Mouse (Mus musculus) forebrain, embryonic 16.5 days (tissue): Measurements from ENCODE around the gene Slc30a1. TPM values are rescaled to one million over a fixed set of nuclear protein-coding genes. Genes with fewer than 3 reads are reported as not detected.

ENCODE experiments used
- ATAC-seq: fragments of 200-750 bp; cut with Nextera tagmentation; 2 replicates; pipeline ENCODE4 v1.8.0; 2017; ENCODE audit warnings: mild to moderate bottlenecking, moderate library complexity
- H3K27ac ChIP-seq: fragments of 300-500 bp; sonication (generic); 2 replicates; pipeline ENCODE4 v1.5.1; 2014; ENCODE audit warnings: low read length, control low read depth
- H3K27me3 ChIP-seq: fragments of 300-500 bp; sonication (generic); replicated peaks from 2 replicates; pipeline ENCODE4 v1.6.1; 2014; ENCODE audit warnings: low read length; ENCODE audit not compliant: control insufficient read depth, insufficient read depth
- H3K36me3 ChIP-seq: fragments of 300-500 bp; sonication (generic); 2 replicates; pipeline ENCODE4 v1.6.1; 2014; ENCODE audit not compliant: control insufficient read depth, insufficient read depth
- H3K4me1 ChIP-seq: fragments of 300-500 bp; sonication (generic); replicated peaks from 2 replicates; pipeline ENCODE4 v1.6.1; 2014; ENCODE audit warnings: low read length; ENCODE audit not compliant: control insufficient read depth, insufficient read depth
- H3K4me2 ChIP-seq: fragments of 300-500 bp; sonication (generic); 2 replicates; pipeline ENCODE4 v1.6.1; 2014; ENCODE audit warnings: mild to moderate bottlenecking, low read length, control low read depth
- H3K4me3 ChIP-seq: fragments of 300-500 bp; sonication (generic); replicated peaks from 2 replicates; pipeline ENCODE4 v1.5.1; 2014; ENCODE audit warnings: mild to moderate bottlenecking, low read length, control low read depth
- H3K9ac ChIP-seq: fragments of 300-500 bp; sonication (generic); replicated peaks from 2 replicates; pipeline ENCODE4 v1.6.1; 2014; ENCODE audit warnings: low read depth, low read length, control low read depth
- H3K9me3 ChIP-seq: fragments of 300-500 bp; sonication (generic); 2 replicates; pipeline ENCODE4 v1.6.1; 2016; ENCODE audit warnings: low read length; ENCODE audit not compliant: control insufficient read depth
- WGBS: fragments of 180-500 bp; shearing (Covaris S2); extraction: QIAGEN DNeasy Blood & Tissue Kit; methylation state at CpG from one replicate; pipeline ENCODE4 v1.1.7; 2014; 5-methylcytosine and 5-hydroxymethylcytosine counted together
- polyA plus RNA-seq: library from polyadenylated mRNA; unstranded; fragments of >200 nt; fragmentation: Nextera tagmentation; extraction: Ambion mirVana; gene quantifications from 2 replicates; pipeline ENCODE4 v1.2.1, GENCODE M21; 2015

The Slc30a1 gene
- polyA plus RNA-seq, 1 experiment from 2014 or later: 2.4 TPM

DNA sequence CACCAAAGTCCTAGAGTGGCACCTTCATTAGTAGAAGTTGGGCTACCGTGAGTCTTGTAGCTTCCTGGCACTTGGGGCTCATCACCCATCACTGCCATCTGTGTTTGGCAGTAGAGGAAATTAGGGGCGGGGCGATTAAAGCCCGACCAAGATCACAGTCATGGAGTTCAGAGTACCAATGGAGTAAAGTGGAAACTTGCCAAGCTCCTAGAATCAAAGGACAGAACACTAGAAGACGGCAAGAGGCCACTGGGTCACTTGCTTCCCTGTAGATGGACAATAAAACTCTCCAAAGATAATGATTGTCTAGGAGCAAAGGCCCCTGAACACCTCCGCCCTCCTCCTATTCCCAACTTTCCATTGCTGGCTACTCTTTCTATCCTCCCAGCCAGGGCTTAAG lies 14.7 kb upstream of the Slc30a1 start:
- no peaks in the 10 kb centered on the region for H3K4me1 ChIP-seq
- ATAC-seq: no peak
- no peaks in the 10 kb centered on the region for H3K27me3 ChIP-seq
- no peak overlapping the region for H3K27ac ChIP-seq
- H3K9me3 ChIP-seq: no peaks in the 10 kb centered on the region
- whole genome bisulfite sequencing: 75% methylated on average over 6 of the region's 6 CpGs
- H3K36me3 ChIP-seq: no peaks in the 10 kb centered on the region
- H3K9ac ChIP-seq: no peak overlapping the region
- no peak overlapping the region for H3K4me3 ChIP-seq
- no peak overlapping the region for H3K4me2 ChIP-seq

DNA sequence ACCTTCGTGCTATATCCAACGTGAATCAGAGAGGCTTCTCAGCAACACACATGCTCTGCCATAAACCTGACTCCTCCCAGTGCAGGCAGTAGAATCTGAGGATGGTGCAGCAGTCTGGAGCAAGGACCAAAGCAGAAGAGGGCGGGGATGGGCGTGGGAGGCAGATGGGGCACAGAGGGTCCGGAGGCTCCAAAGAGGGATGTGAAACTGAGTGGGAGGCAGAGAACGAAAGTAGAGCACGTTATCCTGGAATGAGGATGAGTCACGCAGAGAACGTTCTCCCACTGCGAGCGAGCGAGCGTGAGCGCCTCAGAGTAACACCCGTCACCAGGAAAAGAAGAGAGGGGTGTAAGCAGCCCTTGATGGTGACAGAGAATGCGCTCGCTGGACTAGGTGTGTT lies 12.2 kb upstream of the Slc30a1 start:
- no peaks in the 10 kb centered on the region for H3K27me3 ChIP-seq
- H3K4me2 ChIP-seq: no peak overlapping the region
- no peaks in the 10 kb centered on the region for H3K4me1 ChIP-seq
- WGBS: 84% methylated on average over 17 of the region's 17 CpGs
- H3K9me3 ChIP-seq: no peaks in the 10 kb centered on the region
- H3K9ac ChIP-seq: no peak overlapping the region
- H3K4me3 ChIP-seq: no peak overlapping the region
- no peaks in the 10 kb centered on the region for H3K36me3 ChIP-seq
- no peak for ATAC-seq
- no peak overlapping the region for H3K27ac ChIP-seq

DNA sequence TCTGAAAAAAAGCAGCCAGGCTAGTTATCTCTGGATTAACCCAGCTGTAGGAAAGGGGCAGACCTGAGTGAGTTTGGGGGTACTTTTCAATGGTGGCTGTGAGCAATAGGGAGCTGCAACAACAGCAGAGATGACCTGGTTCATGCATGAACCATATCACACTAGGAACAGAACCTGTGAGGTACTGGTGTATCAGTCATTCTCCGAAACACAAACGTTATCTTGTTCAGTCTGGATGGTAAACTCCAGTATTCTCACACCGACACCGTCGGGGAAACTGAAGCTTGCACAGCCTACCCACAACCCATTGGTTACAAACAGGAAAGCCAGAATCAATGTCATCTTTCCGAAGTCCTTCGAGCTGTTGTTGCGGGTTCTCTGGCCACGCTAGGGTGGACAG lies 11.7 kb upstream of the Slc30a1 start:
- Histone ChIP-seq H3K4me1 (no peaks in the 10 kb centered on the region), H3K36me3 (no peaks in the 10 kb centered on the region), H3K4me2 (no peak overlapping the region), H3K27ac (no peak overlapping the region), H3K4me3 (no peak overlapping the region), H3K9ac (no peak overlapping the region), H3K27me3 (no peaks in the 10 kb centered on the region), H3K9me3 (no peaks in the 10 kb centered on the region)
- no peak for ATAC-seq
- 94% methylated on average over 9 of the region's 9 CpGs for WGBS

DNA sequence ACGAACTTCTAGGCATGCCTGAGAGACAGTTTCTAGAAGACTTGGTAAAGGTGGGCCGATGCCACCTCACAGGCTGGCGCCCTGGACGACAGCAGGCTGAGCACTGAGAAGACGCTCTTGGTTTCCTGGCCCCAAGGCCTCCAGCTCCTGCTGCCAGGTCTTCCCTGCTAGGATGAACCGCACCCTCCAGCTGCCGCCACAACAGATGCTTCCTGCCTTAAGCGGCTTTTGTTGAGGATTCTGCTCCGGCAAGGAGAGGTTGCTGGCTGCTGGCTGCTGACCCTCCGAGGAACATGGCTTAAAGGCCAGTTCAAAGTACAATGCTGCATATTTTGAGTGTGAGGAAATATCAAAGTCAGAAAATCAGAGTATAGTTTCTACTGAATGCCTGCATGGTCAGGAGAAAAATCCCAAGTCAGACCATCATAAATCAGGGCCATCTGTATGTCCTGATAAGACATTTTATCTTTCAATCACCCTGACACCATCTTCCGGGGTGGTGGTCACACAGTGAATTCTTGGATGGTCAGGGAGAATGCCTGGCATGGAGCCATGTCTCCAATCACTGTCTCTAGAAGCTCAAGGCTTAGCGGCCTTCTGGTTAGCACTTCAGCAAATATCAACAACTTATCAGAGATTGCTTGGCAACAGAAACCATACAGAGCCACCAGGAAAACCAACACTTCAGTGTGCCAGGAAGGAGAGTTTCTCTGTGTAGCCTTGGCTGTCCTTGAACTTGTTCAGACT lies 9.6 kb upstream of the Slc30a1 start:
- no peaks in the 10 kb centered on the region for H3K9me3 ChIP-seq
- no peaks in the 10 kb centered on the region for H3K36me3 ChIP-seq
- WGBS: 72% methylated on average over 12 of the region's 12 CpGs
- no peaks in the 10 kb centered on the region for H3K27me3 ChIP-seq
- ATAC-seq: no peak
- H3K4me3 ChIP-seq: no peak overlapping the region
- H3K27ac ChIP-seq: no peak overlapping the region
- H3K4me1 ChIP-seq: no peaks in the 10 kb centered on the region
- H3K9ac ChIP-seq: no peak overlapping the region
- no peak overlapping the region for H3K4me2 ChIP-seq

DNA sequence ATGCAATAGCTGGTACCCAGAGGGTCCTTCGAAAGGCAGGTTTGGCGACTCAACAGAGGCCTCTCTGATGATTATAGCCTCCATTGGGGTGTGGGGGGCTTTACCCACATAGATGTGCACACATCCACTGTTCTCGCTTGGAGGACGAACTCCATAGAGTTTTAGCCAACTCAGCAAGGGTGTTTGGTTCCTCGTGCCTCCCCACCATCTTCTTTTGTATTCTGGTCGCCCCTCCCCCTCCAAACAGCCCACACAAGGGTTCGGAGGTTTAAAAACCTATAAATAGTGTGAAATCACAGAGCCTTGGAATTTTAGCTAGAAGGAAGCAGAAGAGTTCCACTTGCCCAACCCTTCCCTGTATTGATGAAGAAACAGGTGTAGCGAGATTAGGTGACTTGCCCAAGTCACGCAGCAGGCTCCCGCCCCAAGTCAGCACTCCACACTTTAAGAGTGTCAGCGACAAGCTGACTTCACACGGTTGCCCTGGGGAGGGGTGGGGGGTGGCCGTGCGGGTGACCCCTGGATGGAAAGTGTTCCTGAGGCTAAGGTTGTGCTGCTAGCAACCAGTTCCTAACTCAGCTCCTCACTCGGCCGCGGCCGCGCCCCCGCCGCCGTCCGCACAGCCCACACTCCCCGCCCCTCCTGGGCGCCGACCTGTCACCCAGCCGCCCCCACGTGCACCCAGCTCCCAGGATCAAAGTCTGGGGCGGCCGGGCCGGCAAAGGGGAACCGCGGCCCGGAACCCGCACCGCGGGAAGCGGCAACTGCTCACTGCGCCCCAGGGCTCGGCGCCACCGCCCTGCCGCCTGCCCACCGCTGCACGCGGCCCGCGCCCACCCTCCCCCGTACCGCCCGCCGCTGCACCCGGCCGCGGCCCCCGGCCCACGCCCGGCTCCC lies 682 bp upstream of the Slc30a1 start:
- 3% methylated on average over 44 of the region's 58 CpGs for WGBS
- no peaks in the 10 kb centered on the region for H3K27me3 ChIP-seq

DNA sequence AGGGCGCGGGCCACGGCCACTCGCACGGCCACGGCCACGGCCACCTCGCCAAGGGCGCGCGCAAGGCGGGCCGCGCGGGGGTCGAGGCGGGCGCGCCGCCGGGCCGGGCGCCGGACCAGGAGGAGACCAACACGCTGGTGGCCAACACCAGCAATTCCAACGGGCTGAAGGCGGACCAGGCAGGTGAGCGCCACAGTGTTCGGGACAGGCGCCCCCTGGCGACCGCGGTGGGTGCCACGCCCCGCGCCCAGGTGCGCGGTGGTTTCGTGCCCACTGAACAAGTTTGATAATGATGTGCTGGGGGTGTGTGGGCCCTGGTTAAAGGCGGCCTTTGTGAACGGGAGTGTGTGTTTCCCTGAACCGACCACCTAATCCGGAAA lies 854 bp downstream of the Slc30a1 start:
- Histone ChIP-seq H3K27me3 (no peaks in the 10 kb centered on the region), H3K27ac (peak overlapping the region; percentile 91), H3K9ac (peak overlapping the region; percentile 83), H3K4me2 (peak overlapping the region; percentile 85), H3K4me3 (peak overlapping the region; percentile 96), H3K36me3 (peaks cover 3% of the 10 kb centered on the region; the same call in 1 of the 2 replicates), H3K4me1 (peaks cover 37% of the 10 kb centered on the region), H3K9me3 (no peaks in the 10 kb centered on the region)
- no peak for ATAC-seq
- WGBS: 0% methylated on average over 41 of the region's 43 CpGs

More for the DNA sequence above, 682 bp upstream of the Slc30a1 start:
- H3K27ac ChIP-seq: no peak overlapping the region
- peak overlapping the region; percentile 95 for H3K4me2 ChIP-seq
- peak overlapping the region; percentile 78 for H3K9ac ChIP-seq
- no peaks in the 10 kb centered on the region for H3K9me3 ChIP-seq
- peak; percentile 55; the same call in 1 of the 2 replicates for ATAC-seq
- peak overlapping the region; percentile 96 for H3K4me3 ChIP-seq
- H3K36me3 ChIP-seq: peaks cover 3% of the 10 kb centered on the region; the same call in 1 of the 2 replicates
- H3K4me1 ChIP-seq: peaks cover 32% of the 10 kb centered on the region

DNA sequence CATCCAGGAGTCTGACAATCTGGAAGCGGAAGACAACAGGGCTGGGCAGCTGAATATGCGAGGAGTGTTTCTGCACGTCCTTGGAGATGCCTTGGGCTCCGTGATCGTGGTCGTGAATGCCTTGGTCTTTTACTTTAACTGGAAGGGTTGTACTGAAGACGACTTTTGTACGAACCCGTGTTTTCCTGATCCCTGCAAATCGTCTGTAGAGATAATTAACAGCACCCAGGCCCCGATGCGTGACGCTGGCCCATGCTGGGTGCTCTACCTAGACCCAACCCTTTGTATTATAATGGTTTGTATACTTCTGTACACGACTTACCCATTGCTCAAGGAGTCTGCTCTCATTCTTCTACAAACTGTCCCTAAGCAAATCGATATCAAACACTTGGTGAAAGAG lies 2.3 kb downstream of the Slc30a1 start:
- no peak for ATAC-seq
- Histone ChIP-seq H3K9ac (no peak overlapping the region), H3K4me3 (0 out of 2 replicates have a peak overlapping the region, but pooled peaks have one; percentile 3), H3K9me3 (no peaks in the 10 kb centered on the region), H3K27me3 (no peaks in the 10 kb centered on the region), H3K4me2 (no peak overlapping the region), H3K4me1 (peaks cover 37% of the 10 kb centered on the region), H3K27ac (no peak overlapping the region), H3K36me3 (peaks cover 3% of the 10 kb centered on the region; the same call in 1 of the 2 replicates)
- 93% methylated on average over 15 of the region's 15 CpGs for whole genome bisulfite sequencing

DNA sequence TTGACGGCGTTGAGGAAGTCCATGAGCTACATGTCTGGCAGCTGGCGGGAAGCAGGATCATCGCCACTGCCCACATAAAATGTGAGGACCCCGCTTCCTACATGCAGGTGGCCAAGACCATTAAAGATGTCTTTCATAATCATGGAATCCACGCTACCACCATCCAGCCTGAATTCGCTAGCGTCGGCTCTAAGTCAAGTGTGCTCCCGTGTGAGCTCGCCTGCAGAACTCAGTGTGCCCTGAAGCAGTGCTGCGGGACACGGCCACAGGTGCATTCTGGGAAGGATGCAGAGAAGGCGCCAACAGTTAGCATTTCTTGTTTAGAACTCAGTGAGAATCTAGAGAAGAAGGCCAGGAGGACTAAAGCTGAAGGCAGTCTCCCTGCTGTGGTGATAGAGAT lies 2.7 kb downstream of the Slc30a1 start:
- Histone ChIP-seq H3K27me3 (no peaks in the 10 kb centered on the region), H3K9me3 (no peaks in the 10 kb centered on the region), H3K4me1 (peaks cover 37% of the 10 kb centered on the region), H3K36me3 (peaks cover 3% of the 10 kb centered on the region; the same call in 1 of the 2 replicates), H3K27ac (no peak overlapping the region), H3K4me3 (no peak overlapping the region), H3K4me2 (peak overlapping the region; percentile 21; the same call in 1 of the 2 replicates), H3K9ac (no peak overlapping the region)
- 95% methylated on average over 14 of the region's 14 CpGs for WGBS
- no peak for ATAC-seq

DNA sequence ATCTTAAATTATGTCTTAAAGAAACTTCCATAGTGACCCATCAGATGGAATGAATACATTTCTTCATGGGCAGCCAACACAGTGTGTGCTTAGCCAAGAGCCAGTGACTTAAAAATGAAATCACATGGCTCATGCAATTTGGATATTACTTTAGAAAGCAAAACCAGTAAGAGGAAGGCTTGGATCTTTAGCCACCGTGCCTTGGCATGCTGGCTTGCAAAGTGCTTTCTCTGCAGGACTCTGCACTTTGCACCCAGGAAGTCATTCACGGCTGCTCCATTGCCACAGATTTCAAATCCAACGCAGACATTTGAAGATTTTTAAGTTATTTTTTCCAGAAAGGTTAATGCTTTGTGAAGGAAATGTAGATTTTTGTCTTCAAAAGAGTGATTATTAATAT lies 4.1 kb downstream of the Slc30a1 start:
- no peak for ATAC-seq
- Histone ChIP-seq H3K4me3 (no peak overlapping the region), H3K4me2 (no peak overlapping the region), H3K4me1 (peaks cover 34% of the 10 kb centered on the region), H3K9ac (no peak overlapping the region), H3K27ac (no peak overlapping the region), H3K27me3 (no peaks in the 10 kb centered on the region), H3K9me3 (no peaks in the 10 kb centered on the region), H3K36me3 (peaks cover 3% of the 10 kb centered on the region; the same call in 1 of the 2 replicates)
- 71% methylated on average over 3 of the region's 3 CpGs for WGBS
